Comparison of ENCODE assay signal across 9 mouse cellular contexts in genomic region chr17:13656065-13656464, GRCm38 (mm10).
DNase-seq lines count a peak whose midpoint lies in the region; ATAC-seq and TF ChIP-seq lines count a peak whose summit lies in the region.
"Had no signal": no experiment of that assay in that cellular context is flagged by ENCODE, and none has a peak within 500 bp of the region (broad histone marks: within the 10 kb centered on the region; RNA-seq: fewer than 3 reads in every experiment).

No protein-coding gene starts in this region.

- no peaks in the 10 kb centered on the region for H3K27me3 ChIP-seq in lung, embryonic 16.5 days (ENCODE audit: control insufficient read depth, insufficient read depth, low read depth, low read length)
- H3K27me3 ChIP-seq in liver, embryonic 12.5 days (replicated peaks): no peaks in the 10 kb centered on the region

- 16% methylated on average over 3 of the region's 3 CpGs for WGBS in lung, embryonic 16.5 days
- WGBS in lung, adult 2 months: 27% methylated on average over 3 of the region's 3 CpGs
- WGBS in liver, embryonic 12.5 days (ENCODE audit: insufficient replicate concordance): 27% methylated on average over 3 of the region's 3 CpGs

- peak overlapping the region; percentile 36 for H3K4me2 ChIP-seq in lung, embryonic 16.5 days (ENCODE audit: low read depth, low read length)
- H3K4me2 ChIP-seq in liver, embryonic 12.5 days: peak overlapping the region; percentile 28; the same call in 1 of the 2 replicates

- peak overlapping the region; percentile 36 for H3K27ac ChIP-seq in lung, embryonic 16.5 days (ENCODE audit: low read length)
- H3K27ac ChIP-seq in liver, embryonic 12.5 days: no peak overlapping the region

- no peak for TF ChIP-seq POLR2A in lung, adult 2 months (IDR thresholded peaks at IDR 0.05; ENCODE audit: borderline replicate concordance, extremely low read depth, low read depth, low read length)

- H3K4me1 ChIP-seq in lung, embryonic 16.5 days (replicated peaks; ENCODE audit: control insufficient read depth, insufficient read depth, low read length): peaks cover 21% of the 10 kb centered on the region
- H3K4me1 ChIP-seq in lung, adult 2 months (ENCODE audit: control insufficient read depth, insufficient read depth, low read length): peaks cover 15% of the 10 kb centered on the region
- H3K4me1 ChIP-seq in liver, embryonic 12.5 days: peaks cover 13% of the 10 kb centered on the region

- DNase-seq in cerebellum, adult 9-11 months: peak; percentile 45
- DNase-seq in cerebellum, adult 8-10 months: no peak
- DNase-seq in lung, adult 2 months: no peak
- no peak for DNase-seq in adrenal gland, postnatal 14 days
- DNase-seq in thymus, postnatal 36 days: no peak
- no peak for DNase-seq in right cerebral cortex, postnatal 4 days
- DNase-seq: thymus, postnatal 14 days had no signal

- no peaks in the 10 kb centered on the region for H3K9me3 ChIP-seq in lung, embryonic 16.5 days (ENCODE audit: control insufficient read depth, low read length)
- H3K9me3 ChIP-seq in liver, embryonic 12.5 days (replicated peaks): 0 out of 2 replicates have a peak, but pooled peaks cover 5% of the 10 kb centered on the region

- TF ChIP-seq CTCF in lung, adult 2 months (IDR thresholded peaks at IDR 0.05; ENCODE audit: insufficient read depth, low read length): no peak

- no peak for ATAC-seq in lung, embryonic 16.5 days (ENCODE audit: low read depth)
- no peak for ATAC-seq in liver, embryonic 12.5 days

- no peak overlapping the region for H3K4me3 ChIP-seq in lung, embryonic 16.5 days (ENCODE audit: low read length)
- H3K4me3 ChIP-seq in lung, adult 2 months (replicated peaks; ENCODE audit: extremely low read depth, low read depth, low read length): no peak overlapping the region
- H3K4me3 ChIP-seq in liver, embryonic 12.5 days: no peak overlapping the region

- H3K9ac ChIP-seq in lung, embryonic 16.5 days (ENCODE audit: low read length): no peak overlapping the region
- H3K9ac ChIP-seq in liver, embryonic 12.5 days: no peak overlapping the region

- H3K36me3 ChIP-seq in lung, embryonic 16.5 days (ENCODE audit: control insufficient read depth, insufficient read depth, low read length): no peaks in the 10 kb centered on the region
- H3K36me3 ChIP-seq in liver, embryonic 12.5 days: no peaks in the 10 kb centered on the region
